Mouse (Mus musculus) erythroid progenitor cell, adult 5-6 weeks (primary cell): Measurements from ENCODE around the gene Il4ra. TPM values are rescaled to one million over a fixed set of nuclear protein-coding genes. Genes with fewer than 3 reads are reported as not detected.

Experiments
- ATAC-seq: replicated peaks from 2 replicates; pipeline ENCODE4 v1.8.0; 2016; ENCODE audit warnings: moderate number of reproducible peaks, mild to moderate bottlenecking, moderate TSS enrichment, inconsistent platforms; ENCODE audit not compliant: poor library complexity, low FRiP score, severe bottlenecking
- total RNA-seq, 2 experiments: library from RNA; stranded (forward) in 1 of 2; stranded (reverse) in 1 of 2; fragments of 150-400 nt in 1 of 2; fragments of 186-747, 209-891 nt in 1 of 2; gene quantifications; 2 replicates each; pipeline versions ENCODE4 v1.2.3 to v1.2.4; 2015 to 2017; ENCODE audit warnings: low replicate concordance in 2 of 2

The Il4ra gene
- total RNA-seq (2015; ENCODE audit: low replicate concordance) (0.84 and 2.2 TPM in 2 replicates), total RNA-seq (2017; ENCODE audit: low replicate concordance) (3.3 and 5.7 TPM in 2 replicates)

- peak; percentile 96 for ATAC-seq
Observed at GRCm38 (mm10) chr7:125551766-125552709, at the start of gene Il4ra. Il4ra (plus strand) TSS chr7:125552120.

GRCm38 (mm10) chr7:125503374-125504092, 48.4 kb upstream of the Il4ra start:
- ATAC-seq: no peak

GRCm38 (mm10) chr7:125504618-125505017, 47.3 kb upstream of the Il4ra start:
- ATAC-seq: no peak

- ATAC-seq: no peak
Observed at GRCm38 (mm10) chr7:125505568-125505967, 46.4 kb upstream of the Il4ra start.

- ATAC-seq: no peak
Observed at GRCm38 (mm10) chr7:125507279-125507678, 44.6 kb upstream of the Il4ra start.

- ATAC-seq: no peak
Observed at GRCm38 (mm10) chr7:125511432-125511831, 40.5 kb upstream of the Il4ra start.

GRCm38 (mm10) chr7:125511852-125512251, 40.1 kb upstream of the Il4ra start:
- ATAC-seq: no peak

- no peak for ATAC-seq
Observed at GRCm38 (mm10) chr7:125515081-125515853, 36.7 kb upstream of the Il4ra start.

GRCm38 (mm10) chr7:125516723-125517122, 35.2 kb upstream of the Il4ra start:
- peak; percentile 82 for ATAC-seq

- ATAC-seq: no peak
Observed at GRCm38 (mm10) chr7:125517470-125517869, 34.5 kb upstream of the Il4ra start.

GRCm38 (mm10) chr7:125519715-125520114, 32.2 kb upstream of the Il4ra start:
- ATAC-seq: no peak

- ATAC-seq: peak; percentile 87
Observed at GRCm38 (mm10) chr7:125523051-125523450, 28.9 kb upstream of the Il4ra start.

- ATAC-seq: no peak
Observed at GRCm38 (mm10) chr7:125527186-125527585, 24.7 kb upstream of the Il4ra start.

GRCm38 (mm10) chr7:125527901-125528580, 23.9 kb upstream of the Il4ra start:
- ATAC-seq: no peak

- ATAC-seq: no peak
Observed at GRCm38 (mm10) chr7:125539351-125539750, 12.6 kb upstream of the Il4ra start.

GRCm38 (mm10) chr7:125541026-125541425, 10.9 kb upstream of the Il4ra start:
- ATAC-seq: no peak

- ATAC-seq: no peak
Observed at GRCm38 (mm10) chr7:125541821-125542220, 10.1 kb upstream of the Il4ra start.

- no peak for ATAC-seq
Observed at GRCm38 (mm10) chr7:125542335-125543050, 9.4 kb upstream of the Il4ra start.

GRCm38 (mm10) chr7:125543497-125543896, 8.4 kb upstream of the Il4ra start:
- no peak for ATAC-seq
